Mouse (Mus musculus) erythroblast, embryonic 14.5 days (primary cell): ENCODE measurements around the gene Gm49403.

Source experiments
- GATA1 ChIP-seq: IDR thresholded peaks from 2 replicates; pipeline ENCODE4 v1.6.1; 2012; ENCODE audit warnings: low read length, inconsistent platforms, mixed read lengths
- TAL1 ChIP-seq: IDR thresholded peaks from 3 replicates; pipeline ENCODE4 v1.6.1; 2012; ENCODE audit warnings: low read length, inconsistent platforms, mixed read lengths

DNA sequence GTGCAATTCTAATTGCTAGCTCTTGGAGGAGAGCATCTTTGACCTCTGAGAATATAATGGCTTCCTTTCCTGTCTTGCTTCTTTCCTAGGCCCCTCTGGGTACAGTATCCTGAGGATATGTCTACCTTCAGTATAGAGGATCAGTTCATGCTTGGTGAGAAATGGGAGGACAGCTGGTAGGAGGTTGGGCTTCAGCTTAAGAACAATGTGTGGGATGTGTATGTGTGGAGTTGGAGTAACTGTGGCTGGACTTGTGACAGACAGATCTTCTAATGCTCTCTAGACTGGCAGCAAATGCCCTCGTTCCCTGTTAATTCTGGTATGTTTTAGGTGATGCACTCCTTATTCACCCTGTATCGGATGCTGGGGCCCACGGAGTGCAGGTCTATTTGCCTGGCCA lies 30.5 kb downstream of the Gm49403 start:
- TF ChIP-seq TAL1 (no peak), GATA1 (no peak)
